Mouse (Mus musculus) CH12F3 (cell line): ENCODE measurements around the gene Gm21650.
"Not testable (repeated sequence)": the region's sequence is repeated elsewhere in the genome, so short reads cannot be mapped to it uniquely, and the experiment has no call there.

Experiments used
- in situ Hi-C: fragments of 300-500 bp; cut with MboI; formaldehyde crosslinking; loops from 2 replicates; pipeline ENCODE4 v1.14.3; 2020; ENCODE audit warnings: low sequenced_read_pairs

Gm21650 gene

DNA sequence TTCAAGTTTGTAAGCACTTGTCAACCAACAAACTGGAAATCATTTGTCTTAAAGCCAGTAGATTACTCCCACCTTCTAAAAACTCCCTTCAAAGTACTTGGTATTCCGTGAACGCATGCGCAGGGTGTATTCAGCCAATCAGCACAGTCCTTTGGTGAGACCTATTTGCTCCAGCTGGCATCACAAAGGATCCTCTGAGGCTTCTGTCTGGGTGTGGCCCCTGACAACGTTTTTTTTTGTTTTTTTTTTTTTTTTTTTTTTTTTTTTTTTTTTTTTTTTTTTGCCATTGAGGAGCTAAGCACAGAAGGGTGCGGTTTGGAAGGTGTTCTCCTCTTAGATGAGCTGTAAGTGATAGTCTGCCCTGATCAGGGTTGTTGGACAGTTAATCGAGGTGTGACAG, at the start of gene Gm21650:
Gm21650 (plus strand) TSS at position 301 of the 400 bp plus-strand sequence.
- in situ Hi-C loops, result not testable (repeated sequence)
